Mouse (Mus musculus) Patski (cell line): ENCODE data around the gene Cdc42se2. TPM values are rescaled to one million over a fixed set of nuclear protein-coding genes. Genes with fewer than 3 reads are reported as not detected.

Experiments used
- ATAC-seq: fragments of 100-300 bp; one replicate; pipeline ENCODE4 v1.8.0; 2021
- CTCF ChIA-PET: fragments of 350-600 bp; sonication (Branson Sonifier 250); formaldehyde crosslinking; loops from one replicate; lab custom pipeline; 2022; ENCODE audit warnings: inconsistent platforms; lab: Charles Lee
- POLR2A ChIA-PET: fragments of 350-600 bp; sonication (Branson Sonifier 250); formaldehyde crosslinking; loops from one replicate; lab custom pipeline; 2022; ENCODE audit warnings: antibody characterized with exemption, inconsistent platforms; lab: Charles Lee
- DNase-seq: peaks from one replicate; pipeline ENCODE4 v3.0.0-alpha.2; 2011; ENCODE audit warnings: low read depth, low spot score
- H3K27me3 ChIP-seq: fragments of 371-371 bp; one replicate; pipeline ENCODE4 v1.5.1; 2021
- CTCF ChIP-seq: fragments of 100-300 bp; IDR thresholded peaks from one replicate; pipeline ENCODE4 v1.5.1; 2021
- in situ Hi-C: fragments of 300-500 bp; cut with MboI; formaldehyde crosslinking; loops from 3 replicates; pipeline ENCODE4 v1.11.1; 2018; ENCODE audit warnings: low pct_unique_long_range_greater_than_20kb, mixed read lengths
- polyA plus RNA-seq: library from polyadenylated mRNA; unstranded; gene quantifications from one replicate; pipeline ENCODE4 v1.2.3, GENCODE M21; 2021

Cdc42se2 gene
- polyA plus RNA-seq, 1 experiment from 2014 or later: 66.1 TPM

DNA sequence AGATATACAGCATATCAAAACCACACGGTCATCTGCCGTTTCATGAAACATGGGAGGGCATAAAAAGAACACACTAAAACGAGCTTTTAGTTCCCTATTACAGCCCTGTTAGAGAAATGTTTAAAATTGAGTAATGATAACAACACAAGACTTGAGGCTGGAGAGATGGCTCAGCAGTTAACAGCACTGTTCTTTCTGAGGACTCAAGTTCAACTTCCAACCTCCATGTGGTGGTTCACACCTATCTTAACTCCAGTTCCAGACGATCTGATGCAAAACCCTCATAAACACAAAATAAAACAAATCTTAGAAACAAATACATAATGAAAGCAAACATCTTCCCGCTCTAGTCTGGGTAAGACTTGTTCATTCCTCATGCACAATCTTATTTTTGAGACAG lies 24.7 kb downstream of the Cdc42se2 start:
- ATAC-seq (no peak), DNase-seq (no peak)
- no peak for TF ChIP-seq CTCF
- no peaks in the 10 kb centered on the region for H3K27me3 ChIP-seq
- POLR2A ChIA-PET: no interaction called here
- CTCF ChIA-PET: no interaction called here
- in situ Hi-C loops: no loop called here

DNA sequence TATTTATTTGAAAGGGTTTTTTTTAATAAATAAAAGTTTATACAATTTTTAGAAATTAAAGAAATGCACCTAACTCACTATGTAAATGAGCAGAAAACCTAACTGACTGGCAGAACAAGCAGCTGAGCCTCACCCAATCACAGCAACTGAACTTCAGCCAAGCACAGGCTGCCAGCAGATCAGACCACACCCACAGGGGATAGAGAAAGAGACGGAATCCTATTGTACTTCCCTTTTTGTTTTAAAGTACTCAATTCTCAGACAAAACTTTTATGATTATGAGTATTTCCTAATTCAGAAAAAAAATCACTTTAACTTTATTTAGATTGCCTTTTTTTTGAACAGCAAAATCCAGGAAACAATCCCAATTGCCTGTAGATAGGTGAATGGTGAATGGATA lies 29.5 kb downstream of the Cdc42se2 start:
- in situ Hi-C loops: no loop called here
- no peak for DNase-seq
- POLR2A ChIA-PET: no interaction called here
- TF ChIP-seq CTCF: no peak
- no peak for ATAC-seq
- no peaks in the 10 kb centered on the region for H3K27me3 ChIP-seq
- CTCF ChIA-PET: no interaction called here

DNA sequence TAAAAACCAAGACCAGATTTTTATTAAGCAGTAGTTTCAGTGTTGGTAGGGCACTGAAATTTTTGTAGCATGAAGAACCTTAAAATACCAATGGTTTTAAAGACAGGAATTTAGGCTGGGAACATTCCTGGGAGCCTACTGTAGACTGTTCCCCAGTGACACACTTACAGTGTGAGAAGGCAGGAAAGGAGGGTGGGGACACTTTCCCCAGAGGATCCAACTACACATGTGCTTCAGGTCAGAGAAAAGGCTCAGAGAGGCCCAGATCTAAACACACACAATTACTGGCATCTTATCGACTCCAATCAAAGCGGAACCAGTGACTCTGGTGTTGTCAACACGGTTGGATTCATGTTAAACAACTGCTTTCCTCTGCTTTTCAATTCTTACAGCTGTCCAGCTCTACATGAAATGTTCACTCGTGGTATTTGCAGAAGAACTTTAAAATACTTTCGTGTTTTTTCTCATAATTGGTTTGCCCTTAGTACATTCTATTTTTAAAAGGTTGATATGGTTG lies 32.3 kb downstream of the Cdc42se2 start:
- ChIA-PET CTCF (no interaction called here), POLR2A (no interaction called here)
- TF ChIP-seq CTCF: no peak
- DNase-seq (no peak), ATAC-seq (no peak)
- in situ Hi-C loops: no loop called here
- H3K27me3 ChIP-seq: no peaks in the 10 kb centered on the region

DNA sequence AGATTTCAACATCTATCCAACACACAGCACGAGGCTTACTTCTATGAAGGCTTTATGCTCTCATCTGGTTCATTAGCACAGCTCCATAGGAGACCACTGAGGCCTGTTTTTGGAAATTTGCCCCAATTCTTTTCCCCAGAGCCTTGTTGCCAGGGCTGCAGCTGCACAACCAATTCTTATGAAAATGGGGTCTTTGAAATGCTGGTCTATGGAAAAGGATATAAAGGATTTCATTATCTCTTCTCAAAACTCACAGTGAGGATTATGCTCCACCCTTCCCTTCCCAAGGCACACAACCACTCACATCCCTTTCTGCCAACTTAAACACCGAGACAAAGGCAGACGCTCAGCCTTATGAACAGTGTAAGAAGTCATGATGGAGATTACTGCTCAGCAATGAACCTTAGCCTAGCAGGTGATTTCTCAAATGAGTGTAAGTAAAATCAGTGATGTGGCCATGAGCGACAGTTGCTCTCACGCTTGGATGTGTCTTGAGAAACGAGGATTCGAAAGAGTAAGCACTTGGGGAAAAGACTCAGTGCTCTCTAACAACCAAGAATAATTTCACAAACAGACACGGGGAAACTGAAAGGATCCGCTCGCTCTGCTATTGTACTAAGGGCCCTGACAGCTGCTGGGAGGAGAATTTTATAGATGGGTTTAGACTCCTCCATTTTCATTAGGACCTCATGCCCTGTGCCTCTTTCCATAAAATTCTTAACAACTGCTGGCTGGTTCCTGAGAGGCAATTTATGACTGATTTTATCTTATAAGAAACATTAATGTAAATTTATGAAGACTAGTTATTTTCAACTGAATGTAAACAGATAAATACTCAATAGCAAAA lies 33.0 kb downstream of the Cdc42se2 start:
- DNase-seq: no peak
- no peak for TF ChIP-seq CTCF
- ATAC-seq: no peak
- in situ Hi-C loops: no loop called here
- POLR2A ChIA-PET: no interaction called here
- H3K27me3 ChIP-seq: no peaks in the 10 kb centered on the region
- CTCF ChIA-PET: no interaction called here

DNA sequence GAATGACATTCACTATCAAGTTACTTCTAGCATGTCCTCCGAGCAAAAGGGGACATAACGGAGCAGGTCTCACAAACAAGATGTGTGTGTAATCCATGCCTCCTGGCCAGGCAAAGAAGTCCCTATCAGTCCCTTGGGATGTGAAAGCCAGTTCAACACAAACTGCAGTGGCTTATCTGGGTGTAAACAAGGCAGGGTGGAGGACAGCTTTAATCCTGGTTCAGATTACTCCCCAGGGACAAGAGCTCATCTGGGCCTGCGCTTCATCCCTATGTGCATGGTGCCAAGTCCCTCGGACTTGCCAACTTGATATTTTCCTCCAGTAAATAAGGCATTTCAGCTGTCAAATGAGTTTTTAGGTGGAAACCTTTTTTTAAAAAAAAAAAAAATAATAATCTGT lies 36.0 kb downstream of the Cdc42se2 start:
- in situ Hi-C loops: no loop called here
- ChIA-PET CTCF (no interaction called here), POLR2A (no interaction called here)
- TF ChIP-seq CTCF: no peak
- ATAC-seq (no peak), DNase-seq (no peak)
- no peaks in the 10 kb centered on the region for H3K27me3 ChIP-seq

DNA sequence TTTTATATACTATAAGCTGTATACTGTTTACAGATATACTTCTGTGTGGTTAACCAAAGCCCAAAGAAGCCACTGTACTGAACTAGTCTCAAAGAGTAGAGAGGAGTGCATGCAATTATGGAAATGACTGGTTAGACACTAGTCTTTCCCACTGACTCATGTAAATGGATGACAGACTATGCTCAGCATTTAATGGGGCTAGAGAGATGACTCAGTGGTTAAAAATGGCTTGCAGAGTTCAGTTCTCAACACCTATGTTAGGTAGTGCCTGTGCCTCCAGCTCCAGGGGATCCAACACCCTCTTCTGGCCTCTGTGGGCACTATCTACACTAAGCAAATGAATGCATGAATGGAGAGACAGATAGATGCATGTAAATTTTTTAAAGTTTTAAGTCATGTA lies 38.6 kb downstream of the Cdc42se2 start:
- peak; percentile 52 for TF ChIP-seq CTCF
- ATAC-seq (peak; percentile 84), DNase-seq (peak; percentile 57)
- in situ Hi-C loops: no loop called here
- H3K27me3 ChIP-seq: no peaks in the 10 kb centered on the region
- CTCF ChIA-PET: no interaction called here
- POLR2A ChIA-PET: interaction anchor here (0.6 kb wide), 1 partner anchor 1131 kb away, joined by 4 read pairs; the partner anchor contains the start of gene Il4

DNA sequence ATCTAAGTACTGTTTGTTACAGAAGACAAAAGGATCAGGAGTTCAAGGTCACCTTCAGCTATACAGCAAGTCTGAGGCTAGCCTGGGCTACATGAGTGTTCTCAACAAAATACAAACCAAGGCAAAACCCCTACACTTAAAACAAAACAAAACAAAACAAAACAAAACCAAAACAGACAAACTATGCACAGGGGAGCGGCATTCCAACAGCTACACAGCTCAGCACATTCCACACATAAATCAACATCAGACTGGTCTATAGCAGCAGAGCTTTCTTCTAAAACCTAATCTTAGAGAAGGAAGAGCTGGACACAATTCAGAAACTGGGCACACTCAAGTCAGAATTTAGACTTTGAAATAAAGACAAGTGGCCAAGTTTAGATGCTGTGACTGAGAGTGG lies 43.2 kb downstream of the Cdc42se2 start:
- ChIA-PET POLR2A (interaction anchor here (0.7 kb wide), 1 partner anchor 11 kb away, joined by 3 read pairs; no protein-coding TSS in a partner anchor), CTCF (no interaction called here)
- in situ Hi-C loops: no loop called here
- TF ChIP-seq CTCF: no peak
- DNase-seq (no peak), ATAC-seq (no peak)
- H3K27me3 ChIP-seq: no peaks in the 10 kb centered on the region

DNA sequence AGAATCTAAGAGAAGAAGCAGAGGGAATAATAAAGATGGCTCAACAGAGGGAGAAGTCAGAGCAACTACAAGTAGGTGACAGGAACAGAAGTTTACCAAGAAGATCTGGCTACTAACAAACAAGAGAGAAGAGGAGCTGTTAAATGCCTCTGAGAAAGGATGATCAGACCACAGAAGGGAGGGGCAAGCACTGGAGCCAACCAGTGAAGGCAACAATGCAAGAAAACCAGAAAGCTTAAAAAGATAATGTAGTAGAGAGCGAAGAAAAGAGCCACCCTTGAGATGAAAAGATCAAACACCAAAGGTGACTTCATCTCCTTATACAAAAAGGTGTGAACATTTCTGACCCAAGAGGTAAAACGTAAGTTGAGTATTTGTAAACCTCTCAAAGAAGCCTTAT lies 46.1 kb downstream of the Cdc42se2 start:
- DNase-seq: no peak
- TF ChIP-seq CTCF: no peak
- ChIA-PET POLR2A (no interaction called here), CTCF (no interaction called here)
- in situ Hi-C loops: no loop called here
- H3K27me3 ChIP-seq: no peaks in the 10 kb centered on the region
- ATAC-seq: no peak

DNA sequence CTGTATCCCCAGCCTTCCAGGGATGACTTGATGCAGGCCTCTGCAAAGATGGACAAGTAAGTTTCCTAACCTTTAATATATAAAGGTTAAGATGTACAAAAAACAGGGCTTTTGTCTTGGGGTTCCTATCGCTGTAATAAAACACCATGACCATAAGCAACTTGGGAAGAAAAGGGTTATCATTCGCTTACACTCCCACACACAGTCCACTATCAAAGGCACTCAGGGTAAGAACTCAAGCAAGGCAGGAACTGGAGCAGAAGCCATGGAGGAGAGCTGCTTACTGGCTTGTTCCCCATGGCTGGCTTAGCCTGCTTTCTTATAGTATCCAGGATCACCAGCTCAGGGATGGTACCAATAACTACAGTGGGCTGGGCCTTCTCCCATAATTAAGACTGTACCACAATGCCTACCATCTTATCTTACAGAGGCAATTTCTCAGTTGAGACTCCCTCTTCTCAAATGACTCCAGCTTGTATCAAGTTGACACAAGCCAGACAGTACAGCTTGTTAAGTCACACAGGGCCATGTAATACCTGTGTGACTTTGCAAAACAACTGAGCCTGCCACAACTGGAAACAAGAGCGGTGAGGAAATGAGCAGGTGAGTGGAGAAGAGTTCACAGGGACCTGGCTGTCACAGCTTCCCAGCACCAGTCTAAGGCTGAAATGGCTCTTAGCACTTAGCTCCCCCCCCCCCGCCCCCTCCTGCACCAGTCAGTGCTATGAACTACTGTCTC lies 48.3 kb downstream of the Cdc42se2 start:
- CTCF ChIA-PET: no interaction called here
- H3K27me3 ChIP-seq: no peaks in the 10 kb centered on the region
- POLR2A ChIA-PET: no interaction called here
- in situ Hi-C loops: no loop called here
- TF ChIP-seq CTCF: no peak
- DNase-seq: no peak
- no peak for ATAC-seq

DNA sequence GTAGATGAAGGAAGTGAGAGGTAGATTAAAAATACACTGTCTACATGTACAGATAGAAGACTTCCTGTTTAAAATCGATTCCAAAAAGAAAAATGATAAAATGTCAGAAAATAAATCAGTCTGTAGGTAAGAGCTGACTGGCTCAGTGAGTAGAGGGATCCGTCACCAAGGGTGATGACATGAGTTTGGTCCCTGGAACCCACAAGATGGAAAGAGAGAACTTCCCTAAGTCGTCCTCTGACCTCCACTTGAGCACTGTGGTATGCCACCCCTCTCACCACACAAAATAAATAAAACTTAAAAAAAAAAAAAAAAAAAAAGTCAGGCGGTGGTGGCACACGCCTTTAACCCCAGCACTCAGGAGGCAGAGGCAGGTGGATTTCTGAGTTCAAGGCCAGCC lies 50.6 kb downstream of the Cdc42se2 start:
- no peak for TF ChIP-seq CTCF
- CTCF ChIA-PET: no interaction called here
- ATAC-seq (no peak), DNase-seq (no peak)
- POLR2A ChIA-PET: no interaction called here
- H3K27me3 ChIP-seq: no peaks in the 10 kb centered on the region
- in situ Hi-C loops: no loop called here

DNA sequence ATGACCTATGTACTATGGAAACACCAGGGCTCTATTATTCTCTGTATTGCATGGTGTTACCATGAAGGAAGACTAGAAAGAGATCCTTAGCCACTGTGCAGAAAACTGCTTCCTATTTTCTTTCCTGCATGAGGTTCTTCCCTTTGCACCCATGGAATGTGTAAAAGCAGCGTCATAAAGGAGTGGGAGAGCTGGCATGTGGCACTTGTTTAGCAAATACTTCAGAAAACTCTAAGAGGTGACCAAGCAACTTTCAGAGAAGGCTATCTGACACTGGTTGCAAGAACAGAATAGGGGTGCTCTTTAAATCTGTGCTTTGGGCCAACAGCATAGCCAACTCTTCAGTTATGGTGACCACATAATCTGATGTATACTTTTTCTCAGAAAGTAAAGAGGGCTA lies 52.4 kb downstream of the Cdc42se2 start:
- no peak for TF ChIP-seq CTCF
- ChIA-PET POLR2A (no interaction called here), CTCF (no interaction called here)
- ATAC-seq (no peak), DNase-seq (no peak)
- H3K27me3 ChIP-seq: no peaks in the 10 kb centered on the region
- in situ Hi-C loops: no loop called here
